Comparison of ENCODE assay signal across 23 mouse cellular contexts in genomic region chr1:176880943-176881342, GRCm38 (mm10).
A peak's percentile ranks its signal among the peaks of the same experiment; 100 is the strongest.
DNase-seq lines count a peak whose midpoint lies in the region; ATAC-seq lines count a peak whose summit lies in the region.
"Had no signal": no experiment of that assay in that cellular context is flagged by ENCODE, and none has a peak within 500 bp of the region (broad histone marks: within the 10 kb centered on the region; RNA-seq: fewer than 3 reads in every experiment).

No protein-coding gene starts in this region.

- peak overlapping the region; percentile 90 for H3K27ac ChIP-seq in hindbrain, embryonic 10.5 days
- H3K27ac ChIP-seq in hindbrain, embryonic 16.5 days (ENCODE audit: low read depth, low read length) = no peak overlapping the region
- no peak overlapping the region; the same call in 1 of the 2 replicates for H3K27ac ChIP-seq in midbrain, embryonic 12.5 days (replicated peaks)
- no peak overlapping the region for H3K27ac ChIP-seq in midbrain, embryonic 16.5 days (ENCODE audit: low read length)
- peak overlapping the region; percentile 70 for H3K27ac ChIP-seq in forebrain, embryonic 10.5 days
- H3K27ac ChIP-seq in forebrain, embryonic 16.5 days (ENCODE audit: low read length) = peak overlapping the region; percentile 85
- H3K27ac ChIP-seq: embryonic facial prominence, embryonic 15.5 days; heart, embryonic 10.5 days; left cerebral cortex, adult 2 months; macrophage; neural tube, embryonic 15.5 days had no signal

- no peak overlapping the region for H3K4me2 ChIP-seq in hindbrain, embryonic 16.5 days (ENCODE audit: low read length)
- H3K4me2 ChIP-seq in midbrain, embryonic 12.5 days (replicated peaks) = no peak overlapping the region
- H3K4me2 ChIP-seq in midbrain, embryonic 16.5 days (ENCODE audit: low read length) = no peak overlapping the region
- no peak overlapping the region for H3K4me2 ChIP-seq in forebrain, embryonic 16.5 days (ENCODE audit: low read length)
- H3K4me2 ChIP-seq: embryonic facial prominence, embryonic 15.5 days; neural tube, embryonic 15.5 days had no signal

- peaks cover 59% of the 10 kb centered on the region for H3K4me1 ChIP-seq in hindbrain, embryonic 10.5 days (replicated peaks)
- peaks cover 5% of the 10 kb centered on the region for H3K4me1 ChIP-seq in hindbrain, embryonic 16.5 days (ENCODE audit: control insufficient read depth, insufficient read depth, low read depth, low read length)
- peaks cover 31% of the 10 kb centered on the region for H3K4me1 ChIP-seq in midbrain, embryonic 12.5 days
- H3K4me1 ChIP-seq in midbrain, embryonic 16.5 days (ENCODE audit: control insufficient read depth, insufficient read depth, low read length) = peaks cover 4% of the 10 kb centered on the region; the same call in 1 of the 2 replicates
- peaks cover 37% of the 10 kb centered on the region for H3K4me1 ChIP-seq in forebrain, embryonic 10.5 days
- peaks cover 26% of the 10 kb centered on the region for H3K4me1 ChIP-seq in forebrain, embryonic 16.5 days (replicated peaks; ENCODE audit: control insufficient read depth, insufficient read depth, low read length)
- H3K4me1 ChIP-seq: embryonic facial prominence, embryonic 15.5 days had no signal

- H3K9ac ChIP-seq in hindbrain, embryonic 16.5 days (ENCODE audit: low read depth, low read length) = no peak overlapping the region
- H3K9ac ChIP-seq in midbrain, embryonic 12.5 days (replicated peaks) = no peak overlapping the region
- no peak overlapping the region for H3K9ac ChIP-seq in midbrain, embryonic 16.5 days (ENCODE audit: low read depth, low read length)
- H3K9ac ChIP-seq in forebrain, embryonic 16.5 days (replicated peaks; ENCODE audit: low read depth, low read length) = no peak overlapping the region; the same call in 1 of the 2 replicates
- H3K9ac ChIP-seq: embryonic facial prominence, embryonic 15.5 days; neural tube, embryonic 15.5 days had no signal

- WGBS in hindbrain, embryonic 10.5 days = 16% methylated on average over 6 of the region's 6 CpGs
- 27% methylated on average over 6 of the region's 6 CpGs for WGBS in hindbrain, embryonic 16.5 days
- 16% methylated on average over 6 of the region's 6 CpGs for WGBS in midbrain, embryonic 12.5 days
- WGBS in midbrain, embryonic 16.5 days = 17% methylated on average over 6 of the region's 6 CpGs
- WGBS in forebrain, embryonic 10.5 days = 31% methylated on average over 6 of the region's 6 CpGs
- WGBS in forebrain, embryonic 16.5 days = 14% methylated on average over 6 of the region's 6 CpGs

- ATAC-seq in hindbrain, embryonic 16.5 days = no peak
- ATAC-seq in midbrain, embryonic 12.5 days (ENCODE audit: low FRiP score, low read depth) = peak; percentile 51; the same call in 1 of the 2 replicates
- no peak for ATAC-seq in midbrain, embryonic 16.5 days
- no peak for ATAC-seq in forebrain, embryonic 16.5 days
- ATAC-seq: activated CD4-positive, CD25-positive, alpha-beta regulatory T cell, adult 4 months; lung, postnatal 0 days had no signal

- H3K9me3 ChIP-seq in hindbrain, embryonic 10.5 days = no peaks in the 10 kb centered on the region
- no peaks in the 10 kb centered on the region for H3K9me3 ChIP-seq in hindbrain, embryonic 16.5 days (ENCODE audit: control insufficient read depth, low read length)
- no peaks in the 10 kb centered on the region for H3K9me3 ChIP-seq in midbrain, embryonic 12.5 days
- H3K9me3 ChIP-seq in midbrain, embryonic 16.5 days (replicated peaks; ENCODE audit: control insufficient read depth, low read length, poor library complexity, severe bottlenecking) = no peaks in the 10 kb centered on the region
- H3K9me3 ChIP-seq in forebrain, embryonic 10.5 days = no peaks in the 10 kb centered on the region
- H3K9me3 ChIP-seq in forebrain, embryonic 16.5 days (ENCODE audit: control insufficient read depth, low read length) = no peaks in the 10 kb centered on the region
- H3K9me3 ChIP-seq: embryonic facial prominence, embryonic 15.5 days; heart, embryonic 10.5 days; neural tube, embryonic 15.5 days had no signal

- no peak overlapping the region for H3K4me3 ChIP-seq in hindbrain, embryonic 10.5 days
- no peak overlapping the region for H3K4me3 ChIP-seq in hindbrain, embryonic 16.5 days (ENCODE audit: low read length)
- H3K4me3 ChIP-seq in midbrain, embryonic 12.5 days = no peak overlapping the region
- H3K4me3 ChIP-seq in midbrain, embryonic 16.5 days (ENCODE audit: low read depth, low read length) = no peak overlapping the region
- no peak overlapping the region for H3K4me3 ChIP-seq in forebrain, embryonic 10.5 days
- no peak overlapping the region for H3K4me3 ChIP-seq in forebrain, embryonic 16.5 days (replicated peaks; ENCODE audit: low read length)
- H3K4me3 ChIP-seq: embryonic facial prominence, embryonic 15.5 days; heart, embryonic 10.5 days; left cerebral cortex, adult 2 months; myocyte; neural tube, embryonic 15.5 days had no signal

- no peaks in the 10 kb centered on the region for H3K27me3 ChIP-seq in hindbrain, embryonic 10.5 days (ENCODE audit: insufficient read depth, poor library complexity, severe bottlenecking)
- no peaks in the 10 kb centered on the region for H3K27me3 ChIP-seq in hindbrain, embryonic 16.5 days (replicated peaks; ENCODE audit: control insufficient read depth, insufficient read depth, low read length)
- no peaks in the 10 kb centered on the region for H3K27me3 ChIP-seq in midbrain, embryonic 12.5 days
- H3K27me3 ChIP-seq in midbrain, embryonic 16.5 days (ENCODE audit: control insufficient read depth, insufficient read depth, low read depth, low read length) = no peaks in the 10 kb centered on the region
- peaks cover 10% of the 10 kb centered on the region; the same call in 1 of the 2 replicates for H3K27me3 ChIP-seq in forebrain, embryonic 10.5 days (ENCODE audit: poor library complexity, severe bottlenecking)
- no peaks in the 10 kb centered on the region for H3K27me3 ChIP-seq in forebrain, embryonic 16.5 days (replicated peaks; ENCODE audit: control insufficient read depth, insufficient read depth, low read length)
- H3K27me3 ChIP-seq: embryonic facial prominence, embryonic 15.5 days; neural tube, embryonic 15.5 days had no signal

- DNase-seq in hindbrain, embryonic 10.5 days (ENCODE audit: low spot score) = peak; percentile 40
- DNase-seq in forebrain, embryonic 10.5 days (ENCODE audit: extremely low spot score, low spot score) = no peak
- no peak for DNase-seq in kidney, postnatal 25 days
- DNase-seq in cerebellum, adult 11-12 months = no peak
- DNase-seq: adrenal gland, postnatal 10 days; cerebellum, adult 8-10 months; gastrocnemius, postnatal 10 days; heart, postnatal 4 days; kidney, adult 18-20 months; right cerebral cortex, postnatal 25 days; spleen, adult 18-20 months had no signal

- no peaks in the 10 kb centered on the region for H3K36me3 ChIP-seq in hindbrain, embryonic 10.5 days
- no peaks in the 10 kb centered on the region for H3K36me3 ChIP-seq in hindbrain, embryonic 16.5 days (ENCODE audit: control insufficient read depth, insufficient read depth, low read length)
- no peaks in the 10 kb centered on the region for H3K36me3 ChIP-seq in midbrain, embryonic 12.5 days
- no peaks in the 10 kb centered on the region for H3K36me3 ChIP-seq in midbrain, embryonic 16.5 days (ENCODE audit: control insufficient read depth, insufficient read depth, low read length)
- H3K36me3 ChIP-seq in forebrain, embryonic 10.5 days (replicated peaks) = no peaks in the 10 kb centered on the region
- no peaks in the 10 kb centered on the region for H3K36me3 ChIP-seq in forebrain, embryonic 16.5 days (ENCODE audit: control insufficient read depth, insufficient read depth)
- H3K36me3 ChIP-seq: embryonic facial prominence, embryonic 15.5 days; heart, embryonic 10.5 days; neural tube, embryonic 15.5 days had no signal

Comparison
In these comparisons a context has a peak if more than half of its experiments do, and no peak if none do; other contexts are left out.
1. H3K27ac ChIP-seq: peak in hindbrain, embryonic 10.5 days (single experiment), forebrain, embryonic 10.5 days (single experiment) and forebrain, embryonic 16.5 days (single experiment); none in hindbrain, embryonic 16.5 days (single experiment), midbrain, embryonic 12.5 days (single experiment) and midbrain, embryonic 16.5 days (single experiment).